Mouse (Mus musculus) thymus, adult 2 months (tissue): ENCODE results near the gene Nop9.

Source experiments
- CTCF ChIP-seq: fragments of 200-500 bp; IDR thresholded peaks from 2 replicates; pipeline ENCODE4 v1.5.1; 2012; ENCODE audit warnings: mild to moderate bottlenecking, control low read depth, low read length, moderate library complexity, borderline replicate concordance; ENCODE audit not compliant: control insufficient read depth, poor library complexity, insufficient read depth; ENCODE audit errors: extremely low read depth
- POLR2A ChIP-seq: fragments of 200-500 bp; IDR thresholded peaks from 2 replicates; pipeline ENCODE4 v1.6.1; 2012; ENCODE audit warnings: mild to moderate bottlenecking, low read length, control low read depth, moderate library complexity; ENCODE audit not compliant: control insufficient read depth, poor library complexity, insufficient read depth; ENCODE audit errors: extremely low read depth

GRCm38 (mm10) chr14:55726261-55726660, 19.2 kb upstream of the Nop9 start:
- TF ChIP-seq CTCF (no peak), POLR2A (no peak)
